Mouse (Mus musculus) lung, postnatal 0 days (tissue): ENCODE results near the gene Lbhd2. TPM values are rescaled to one million over a fixed set of nuclear protein-coding genes. Genes with fewer than 3 reads are reported as not detected.

Experiments used
- ATAC-seq: fragments of 200-750 bp; cut with Nextera tagmentation; 2 replicates; pipeline ENCODE4 v1.8.0; 2017; ENCODE audit warnings: moderate library complexity
- DNase-seq: peaks from one replicate; pipeline ENCODE4 v3.0.0-alpha.2; 2016; ENCODE audit warnings: low spot score
- H3K27ac ChIP-seq: fragments of 300-500 bp; sonication (generic); 2 replicates; pipeline ENCODE4 v1.5.1; 2014; ENCODE audit warnings: antibody characterized with exemption, mild to moderate bottlenecking, low read length, mixed read lengths
- H3K27me3 ChIP-seq: fragments of 300-500 bp; sonication (generic); replicated peaks from 2 replicates; pipeline ENCODE4 v1.6.1; 2014; ENCODE audit warnings: low read length, mixed read lengths; ENCODE audit not compliant: insufficient read depth
- H3K36me3 ChIP-seq: fragments of 300-500 bp; sonication (generic); 2 replicates; pipeline ENCODE4 v1.6.1; 2014; ENCODE audit warnings: low read length, mixed read lengths; ENCODE audit not compliant: insufficient read depth
- H3K4me1 ChIP-seq: fragments of 300-500 bp; sonication (generic); 2 replicates; pipeline ENCODE4 v1.6.1; 2014; ENCODE audit warnings: antibody characterized with exemption, low read depth, low read length, mixed read lengths; ENCODE audit not compliant: insufficient read depth
- H3K4me2 ChIP-seq: fragments of 300-500 bp; sonication (generic); replicated peaks from 2 replicates; pipeline ENCODE4 v1.6.1; 2014; ENCODE audit warnings: low read depth, mild to moderate bottlenecking, low read length, moderate library complexity, mixed read lengths
- H3K4me3 ChIP-seq: fragments of 300-500 bp; sonication (generic); 2 replicates; pipeline ENCODE4 v1.5.1; 2014; ENCODE audit warnings: low read depth, low read length
- H3K9ac ChIP-seq: fragments of 300-500 bp; sonication (generic); replicated peaks from 2 replicates; pipeline ENCODE4 v1.6.1; 2014; ENCODE audit warnings: low read depth, mild to moderate bottlenecking
- H3K9me3 ChIP-seq: fragments of 300-500 bp; sonication (generic); 2 replicates; pipeline ENCODE4 v1.6.1; 2016; ENCODE audit warnings: low read length, mixed read lengths
- CTCF ChIP-seq: IDR thresholded peaks from 2 replicates; pipeline ENCODE4 v1.5.1; 2016; ENCODE audit warnings: antibody characterized with exemption, mild to moderate bottlenecking
- EP300 ChIP-seq: IDR thresholded peaks from 2 replicates; pipeline ENCODE4 v1.6.1; 2016; ENCODE audit warnings: antibody characterized with exemption, mild to moderate bottlenecking, control low read depth
- WGBS: fragments of 180-500 bp; shearing (Covaris S2); extraction: QIAGEN DNeasy Blood & Tissue Kit; methylation state at CpG from one replicate; pipeline ENCODE4 v1.1.7; 2014; 5-methylcytosine and 5-hydroxymethylcytosine counted together
- polyA plus RNA-seq: library from polyadenylated mRNA; unstranded; fragments of >200 nt; fragmentation: Nextera tagmentation; extraction: Ambion mirVana; gene quantifications from 2 replicates; pipeline ENCODE4 v1.2.1, GENCODE M21; 2015

The Lbhd2 gene
- polyA plus RNA-seq, 1 experiment from 2014 or later: 0.37 TPM

DNA sequence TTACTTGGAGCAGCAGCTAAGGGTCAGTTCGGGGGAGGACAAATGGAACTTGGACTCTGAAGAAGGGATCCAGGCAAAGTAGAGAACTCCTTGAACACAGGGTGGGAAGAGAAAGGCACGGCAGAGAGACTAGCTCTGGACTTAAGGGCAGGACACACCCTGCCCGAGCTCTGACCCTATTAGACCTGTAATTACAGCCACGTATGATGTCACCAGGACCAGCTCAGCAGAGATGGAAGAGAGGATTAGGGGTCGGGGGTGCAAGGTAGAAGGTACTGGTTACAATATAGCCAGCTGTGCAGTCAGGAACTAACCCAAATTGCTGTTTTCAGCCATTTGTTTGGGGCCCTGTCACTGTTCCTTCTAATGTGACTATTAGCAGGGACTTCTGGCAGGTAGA, 16.2 kb downstream of the Lbhd2 start:
- 75% methylated on average over 5 of the region's 5 CpGs for WGBS
- no peak for DNase-seq
- TF ChIP-seq CTCF: no peak
- no peak for TF ChIP-seq EP300
- Histone ChIP-seq H3K9ac (no peak overlapping the region), H3K4me3 (no peak overlapping the region), H3K4me1 (no peaks in the 10 kb centered on the region; the same call in 1 of the 2 replicates), H3K27me3 (peaks cover 32% of the 10 kb centered on the region), H3K36me3 (no peaks in the 10 kb centered on the region), H3K9me3 (no peaks in the 10 kb centered on the region), H3K4me2 (no peak overlapping the region), H3K27ac (no peak overlapping the region)
- ATAC-seq: no peak

DNA sequence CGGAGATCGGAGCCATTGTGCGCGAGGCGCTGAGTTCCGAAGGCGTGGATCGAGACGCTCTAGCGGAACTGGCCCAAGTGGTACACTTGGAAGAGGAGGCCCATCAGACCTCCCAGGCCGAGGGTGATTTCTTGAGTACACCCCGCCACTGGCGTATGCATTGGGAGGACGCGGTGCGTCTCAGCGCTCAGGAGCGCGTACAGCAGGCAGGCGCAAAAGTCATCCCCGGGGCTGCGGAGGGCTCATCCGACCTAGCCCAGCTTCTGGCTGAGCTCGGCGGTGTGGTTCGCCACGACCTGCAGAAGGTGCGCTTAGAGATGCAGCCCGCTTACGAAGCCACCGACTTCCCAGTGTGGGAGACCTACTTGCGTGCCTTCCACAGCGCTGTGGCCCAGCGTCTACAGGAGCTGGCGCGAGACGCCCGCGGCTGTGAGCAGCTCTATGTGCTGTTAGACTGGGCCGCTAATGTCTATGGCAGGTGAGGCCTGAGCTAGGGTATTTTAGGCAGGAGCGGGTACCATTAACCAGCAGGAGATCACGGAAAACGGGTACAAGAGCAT, 17.0 kb downstream of the Lbhd2 start:
- Histone ChIP-seq H3K36me3 (no peaks in the 10 kb centered on the region), H3K4me3 (no peak overlapping the region), H3K9ac (no peak overlapping the region), H3K4me2 (no peak overlapping the region), H3K27ac (no peak overlapping the region), H3K9me3 (no peaks in the 10 kb centered on the region), H3K27me3 (peaks cover 35% of the 10 kb centered on the region), H3K4me1 (no peaks in the 10 kb centered on the region)
- DNase-seq (no peak), ATAC-seq (no peak)
- TF ChIP-seq CTCF: no peak
- no peak for TF ChIP-seq EP300
- WGBS: 23% methylated on average over 43 of the region's 43 CpGs

DNA sequence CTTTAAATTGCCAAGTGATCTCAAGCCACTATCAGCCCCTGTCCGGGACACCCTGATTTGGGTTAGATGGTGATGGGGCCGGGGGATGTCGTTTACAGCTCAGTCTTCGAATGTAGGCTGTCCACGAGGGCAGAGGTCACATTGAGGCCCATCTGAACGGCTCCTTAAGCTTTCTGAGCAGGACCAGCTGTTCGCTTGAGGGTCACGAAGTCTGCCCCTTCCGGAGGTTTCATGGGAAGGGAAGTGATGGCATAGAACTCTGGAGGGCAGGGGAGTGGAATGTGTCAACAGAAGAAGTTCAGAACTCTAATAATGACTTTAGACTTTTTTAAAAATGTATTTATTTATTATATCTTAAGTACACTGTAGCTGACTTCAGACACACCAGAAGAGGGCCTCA, 17.9 kb downstream of the Lbhd2 start:
- TF ChIP-seq CTCF: no peak
- TF ChIP-seq EP300: no peak
- peak; percentile 14; the same call in 1 of the 2 replicates for ATAC-seq
- Histone ChIP-seq H3K36me3 (no peaks in the 10 kb centered on the region), H3K4me3 (no peak overlapping the region), H3K27ac (no peak overlapping the region), H3K9me3 (no peaks in the 10 kb centered on the region), H3K4me2 (no peak overlapping the region), H3K9ac (no peak overlapping the region), H3K27me3 (peaks cover 36% of the 10 kb centered on the region), H3K4me1 (peaks cover 4% of the 10 kb centered on the region)
- 21% methylated on average over 9 of the region's 9 CpGs for WGBS
- DNase-seq: peak; percentile 52

DNA sequence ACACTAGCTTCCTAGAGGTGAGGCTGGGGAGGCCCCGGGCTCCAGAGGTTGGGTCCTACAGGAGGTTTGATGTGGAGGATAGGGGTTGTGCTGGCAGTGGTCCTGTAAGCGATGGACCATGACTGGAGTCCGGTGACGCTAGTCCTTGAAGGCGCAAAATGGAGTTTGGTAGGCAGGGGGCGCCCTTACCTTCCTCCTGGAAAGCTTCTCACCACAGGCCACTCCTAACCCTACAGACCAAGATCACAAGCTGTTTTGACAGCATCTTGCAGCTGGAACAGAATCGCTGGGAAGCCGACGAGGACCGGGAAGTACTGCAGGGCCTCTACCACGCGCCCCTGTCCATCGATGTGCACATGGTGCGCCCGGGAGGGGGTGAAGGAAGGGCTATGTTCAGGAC, 18.6 kb downstream of the Lbhd2 start:
- Histone ChIP-seq H3K9me3 (no peaks in the 10 kb centered on the region), H3K9ac (no peak overlapping the region), H3K4me2 (no peak overlapping the region), H3K36me3 (no peaks in the 10 kb centered on the region), H3K4me3 (no peak overlapping the region), H3K4me1 (peaks cover 11% of the 10 kb centered on the region), H3K27me3 (peaks cover 43% of the 10 kb centered on the region), H3K27ac (no peak overlapping the region)
- 6% methylated on average over 14 of the region's 15 CpGs for WGBS
- TF ChIP-seq CTCF (peak; percentile 90), EP300 (no peak)
- ATAC-seq: peak; percentile 46
- DNase-seq: peak; percentile 90

DNA sequence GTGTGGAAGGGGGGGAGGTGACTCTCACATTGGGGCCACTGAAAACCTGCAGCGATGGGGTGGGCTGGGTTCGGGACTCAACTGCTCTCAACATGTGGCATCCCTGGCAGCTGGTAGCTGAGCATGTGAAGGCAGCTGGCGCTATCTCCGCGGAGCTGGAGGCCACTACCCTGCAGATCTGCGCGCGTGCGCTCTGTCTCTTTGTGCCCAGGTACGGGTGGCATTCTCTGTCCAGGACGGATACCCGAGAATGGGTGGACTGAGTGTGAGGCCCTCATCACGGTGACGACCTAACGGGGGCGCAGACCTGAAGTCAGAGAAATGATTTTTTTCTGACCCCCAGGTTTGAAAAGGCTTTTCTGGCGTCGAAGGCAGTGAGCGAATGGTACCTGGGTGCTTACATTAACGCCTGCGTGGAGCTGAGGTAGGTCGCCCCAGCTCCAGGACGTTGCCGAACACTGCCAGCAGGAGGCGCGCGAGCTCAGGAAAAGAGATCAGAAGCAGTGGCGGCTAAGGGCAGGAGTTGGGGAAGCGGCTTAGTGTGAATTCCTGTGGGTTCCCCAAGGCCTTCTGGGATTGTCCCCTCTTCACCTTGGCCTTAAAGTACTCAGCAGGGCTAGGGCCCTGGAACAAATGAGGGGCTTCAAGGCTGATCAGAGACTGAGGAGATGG, 19.3 kb downstream of the Lbhd2 start:
- 22% methylated on average over 29 of the region's 29 CpGs for whole genome bisulfite sequencing
- peaks cover 15% of the 10 kb centered on the region for H3K4me1 ChIP-seq
- H3K27me3 ChIP-seq: peaks cover 44% of the 10 kb centered on the region
- no peak for TF ChIP-seq EP300
- TF ChIP-seq CTCF: peak; percentile 96
- DNase-seq: peak; percentile 91
- ATAC-seq: peak; percentile 55
- H3K4me2 ChIP-seq: no peak overlapping the region
- H3K36me3 ChIP-seq: no peaks in the 10 kb centered on the region
- H3K9me3 ChIP-seq: no peaks in the 10 kb centered on the region
- H3K27ac ChIP-seq: no peak overlapping the region
- no peak overlapping the region for H3K4me3 ChIP-seq
- no peak overlapping the region for H3K9ac ChIP-seq

DNA sequence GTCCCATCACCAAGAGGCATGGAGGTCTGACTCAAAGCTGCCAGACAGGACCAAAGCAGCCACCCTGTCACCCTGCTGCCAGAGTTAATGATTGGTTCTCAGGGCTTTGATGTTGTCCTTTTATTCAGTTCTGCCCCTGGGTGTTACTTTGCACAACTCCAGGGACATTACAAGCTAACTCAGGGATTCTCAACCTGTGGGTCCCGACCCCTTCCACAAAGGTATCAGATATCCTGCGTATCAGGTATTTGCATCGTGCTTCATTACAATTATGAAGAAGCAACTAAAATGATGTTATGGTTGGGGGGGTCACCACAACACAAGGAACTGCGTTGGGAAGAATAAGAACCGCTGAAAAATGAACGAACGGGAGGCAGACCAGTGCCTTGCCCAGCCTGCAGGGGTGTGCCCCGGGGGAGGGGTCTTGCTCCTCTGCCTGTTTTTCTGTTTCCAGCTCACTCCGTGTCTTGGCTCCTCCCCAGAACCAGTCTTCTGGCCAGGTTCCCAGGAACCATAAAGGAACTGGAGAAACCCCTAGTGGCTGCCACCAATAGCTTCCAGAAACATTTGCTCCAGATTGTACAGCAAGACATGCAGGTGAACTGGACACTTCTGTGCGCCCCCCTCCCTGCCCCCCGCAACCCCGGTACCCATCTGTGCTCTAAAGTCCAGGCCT, 21.0 kb downstream of the Lbhd2 start:
- Histone ChIP-seq H3K27me3 (peaks cover 39% of the 10 kb centered on the region), H3K27ac (no peak overlapping the region), H3K4me3 (no peak overlapping the region), H3K9ac (no peak overlapping the region), H3K4me2 (no peak overlapping the region), H3K36me3 (no peaks in the 10 kb centered on the region), H3K9me3 (no peaks in the 10 kb centered on the region), H3K4me1 (peaks cover 15% of the 10 kb centered on the region)
- TF ChIP-seq CTCF: no peak; the same call in 1 of the 2 replicates
- no peak for TF ChIP-seq EP300
- WGBS: 56% methylated on average over 12 of the region's 12 CpGs
- ATAC-seq (no peak), DNase-seq (peak; percentile 49)
